Mouse (Mus musculus) hindbrain, embryonic 13.5 days (tissue): Measurements from ENCODE around the gene Man1a. TPM values are rescaled to one million over a fixed set of nuclear protein-coding genes. Genes with fewer than 3 reads are reported as not detected.
A peak's percentile ranks its signal among the peaks of the same experiment; 100 is the strongest.

ENCODE experiments used
- ATAC-seq: fragments of 200-750 bp; cut with Nextera tagmentation; 2 replicates; pipeline ENCODE4 v1.8.0; 2017; ENCODE audit warnings: moderate TSS enrichment; ENCODE audit not compliant: low FRiP score
- H3K27ac ChIP-seq: fragments of 300-500 bp; sonication (generic); 2 replicates; pipeline ENCODE4 v1.5.1; 2015; ENCODE audit warnings: inconsistent platforms, mild to moderate bottlenecking, moderate library complexity
- H3K27me3 ChIP-seq: fragments of 300-500 bp; sonication (generic); 2 replicates; pipeline ENCODE4 v1.6.1; 2015; ENCODE audit warnings: mild to moderate bottlenecking, inconsistent platforms
- H3K36me3 ChIP-seq: fragments of 300-500 bp; sonication (generic); 2 replicates; pipeline ENCODE4 v1.6.1; 2015; ENCODE audit warnings: mild to moderate bottlenecking, inconsistent platforms
- H3K4me1 ChIP-seq: fragments of 300-500 bp; sonication (generic); replicated peaks from 2 replicates; pipeline ENCODE4 v1.6.1; 2015; ENCODE audit warnings: inconsistent platforms
- H3K4me2 ChIP-seq: fragments of 300-500 bp; sonication (generic); 2 replicates; pipeline ENCODE4 v1.6.1; 2015; ENCODE audit warnings: inconsistent platforms, mild to moderate bottlenecking, moderate library complexity
- H3K4me3 ChIP-seq: fragments of 300-500 bp; sonication (generic); 2 replicates; pipeline ENCODE4 v1.5.1; 2015; ENCODE audit warnings: mild to moderate bottlenecking, inconsistent platforms
- H3K9ac ChIP-seq: fragments of 300-500 bp; sonication (generic); 2 replicates; pipeline ENCODE4 v1.6.1; 2015; ENCODE audit warnings: mild to moderate bottlenecking, inconsistent platforms
- H3K9me3 ChIP-seq: fragments of 300-500 bp; sonication (generic); 2 replicates; pipeline ENCODE4 v1.6.1; 2016; ENCODE audit warnings: inconsistent platforms
- WGBS: fragments of 180-500 bp; shearing (Covaris S2); methylation state at CpG from one replicate; pipeline ENCODE4 v1.1.7; 2015; 5-methylcytosine and 5-hydroxymethylcytosine counted together
- polyA plus RNA-seq: library from polyadenylated mRNA; unstranded; fragments of >200 nt; fragmentation: Nextera tagmentation; extraction: Ambion mirVana; gene quantifications from 2 replicates; pipeline ENCODE4 v1.2.1, GENCODE M21; 2015

The Man1a gene
- polyA plus RNA-seq, 1 experiment from 2014 or later: 3.4 TPM

GRCm38 (mm10) chr10:54059092-54059496 lies 17.3 kb downstream of the Man1a start:
- Histone ChIP-seq H3K27me3 (no peaks in the 10 kb centered on the region), H3K9me3 (no peaks in the 10 kb centered on the region), H3K27ac (no peak overlapping the region), H3K9ac (no peak overlapping the region), H3K4me2 (no peak overlapping the region), H3K4me3 (no peak overlapping the region), H3K36me3 (no peaks in the 10 kb centered on the region), H3K4me1 (no peaks in the 10 kb centered on the region; the same call in 1 of the 2 replicates)
- WGBS: 3% methylated on average over 3 of the region's 3 CpGs
- peak; percentile 30; the same call in 1 of the 2 replicates for ATAC-seq

GRCm38 (mm10) chr10:54058657-54059056 lies 17.8 kb downstream of the Man1a start:
- ATAC-seq: no peak
- H3K9ac ChIP-seq: no peak overlapping the region
- WGBS: 72% methylated on average over 3 of the region's 3 CpGs
- no peaks in the 10 kb centered on the region; the same call in 1 of the 2 replicates for H3K4me1 ChIP-seq
- H3K4me2 ChIP-seq: no peak overlapping the region
- no peak overlapping the region for H3K27ac ChIP-seq
- H3K36me3 ChIP-seq: no peaks in the 10 kb centered on the region
- H3K9me3 ChIP-seq: no peaks in the 10 kb centered on the region
- H3K4me3 ChIP-seq: no peak overlapping the region
- no peaks in the 10 kb centered on the region for H3K27me3 ChIP-seq

GRCm38 (mm10) chr10:54054188-54054587 lies 22.2 kb downstream of the Man1a start:
- ATAC-seq: no peak
- H3K27ac ChIP-seq: no peak overlapping the region
- WGBS: 87% methylated on average over 4 of the region's 4 CpGs
- no peak overlapping the region for H3K4me3 ChIP-seq
- H3K9me3 ChIP-seq: no peaks in the 10 kb centered on the region
- H3K27me3 ChIP-seq: no peaks in the 10 kb centered on the region
- H3K4me1 ChIP-seq: no peaks in the 10 kb centered on the region; the same call in 1 of the 2 replicates
- no peaks in the 10 kb centered on the region for H3K36me3 ChIP-seq
- H3K9ac ChIP-seq: no peak overlapping the region
- H3K4me2 ChIP-seq: no peak overlapping the region

GRCm38 (mm10) chr10:54047885-54048284 lies 28.5 kb downstream of the Man1a start:
- Histone ChIP-seq H3K27me3 (no peaks in the 10 kb centered on the region), H3K9ac (no peak overlapping the region), H3K4me3 (no peak overlapping the region), H3K4me2 (no peak overlapping the region), H3K27ac (no peak overlapping the region), H3K4me1 (no peaks in the 10 kb centered on the region), H3K36me3 (no peaks in the 10 kb centered on the region), H3K9me3 (no peaks in the 10 kb centered on the region)
- WGBS: 87% methylated on average over 4 of the region's 4 CpGs
- no peak for ATAC-seq

GRCm38 (mm10) chr10:54043358-54043757 lies 33.1 kb downstream of the Man1a start:
- H3K27me3 ChIP-seq: no peaks in the 10 kb centered on the region
- ATAC-seq: no peak
- H3K9me3 ChIP-seq: no peaks in the 10 kb centered on the region
- no peaks in the 10 kb centered on the region for H3K36me3 ChIP-seq
- no peak overlapping the region for H3K4me2 ChIP-seq
- WGBS: 89% methylated on average over 3 of the region's 3 CpGs
- no peaks in the 10 kb centered on the region for H3K4me1 ChIP-seq
- no peak overlapping the region for H3K27ac ChIP-seq
- H3K4me3 ChIP-seq: no peak overlapping the region
- no peak overlapping the region for H3K9ac ChIP-seq

GRCm38 (mm10) chr10:54042212-54042840 lies 34.1 kb downstream of the Man1a start:
- ATAC-seq: no peak
- H3K4me1 ChIP-seq: no peaks in the 10 kb centered on the region
- no peaks in the 10 kb centered on the region for H3K36me3 ChIP-seq
- H3K27me3 ChIP-seq: no peaks in the 10 kb centered on the region
- no peak overlapping the region for H3K9ac ChIP-seq
- no peaks in the 10 kb centered on the region for H3K9me3 ChIP-seq
- WGBS: 87% methylated on average over 7 of the region's 7 CpGs
- no peak overlapping the region for H3K4me3 ChIP-seq
- no peak overlapping the region for H3K4me2 ChIP-seq
- no peak overlapping the region for H3K27ac ChIP-seq

GRCm38 (mm10) chr10:54040261-54041165 lies 35.9 kb downstream of the Man1a start:
- 90% methylated on average over 11 of the region's 11 CpGs for WGBS
- Histone ChIP-seq H3K4me2 (no peak overlapping the region), H3K9ac (no peak overlapping the region), H3K4me3 (no peak overlapping the region), H3K4me1 (no peaks in the 10 kb centered on the region), H3K36me3 (no peaks in the 10 kb centered on the region), H3K27me3 (no peaks in the 10 kb centered on the region), H3K27ac (no peak overlapping the region), H3K9me3 (no peaks in the 10 kb centered on the region)
- no peak for ATAC-seq

- no peak for ATAC-seq
- H3K36me3 ChIP-seq: no peaks in the 10 kb centered on the region
- no peaks in the 10 kb centered on the region for H3K9me3 ChIP-seq
- no peaks in the 10 kb centered on the region for H3K27me3 ChIP-seq
- H3K27ac ChIP-seq: no peak overlapping the region
- no peak overlapping the region for H3K4me2 ChIP-seq
- 91% methylated on average over 4 of the region's 4 CpGs for WGBS
- H3K4me3 ChIP-seq: no peak overlapping the region
- no peak overlapping the region for H3K9ac ChIP-seq
- H3K4me1 ChIP-seq: no peaks in the 10 kb centered on the region
These were observed 36.7 kb downstream of the Man1a start for GRCm38 (mm10) chr10:54039754-54040153.

- no peaks in the 10 kb centered on the region for H3K36me3 ChIP-seq
- 88% methylated on average over 10 of the region's 10 CpGs for WGBS
These were observed 37.7 kb downstream of the Man1a start for GRCm38 (mm10) chr10:54038734-54039133.

GRCm38 (mm10) chr10:54038180-54038579 lies 38.2 kb downstream of the Man1a start:
- Histone ChIP-seq H3K9ac (no peak overlapping the region), H3K4me2 (no peak overlapping the region), H3K27ac (no peak overlapping the region), H3K36me3 (no peaks in the 10 kb centered on the region), H3K27me3 (no peaks in the 10 kb centered on the region), H3K9me3 (no peaks in the 10 kb centered on the region), H3K4me1 (no peaks in the 10 kb centered on the region), H3K4me3 (no peak overlapping the region)
- ATAC-seq: no peak
- WGBS: 88% methylated on average over 5 of the region's 5 CpGs

More at GRCm38 (mm10) chr10:54038734-54039133, 37.7 kb downstream of the Man1a start:
- H3K4me1 ChIP-seq: no peaks in the 10 kb centered on the region
- H3K9ac ChIP-seq: no peak overlapping the region
- no peak overlapping the region for H3K4me3 ChIP-seq
- H3K9me3 ChIP-seq: no peaks in the 10 kb centered on the region
- H3K4me2 ChIP-seq: no peak overlapping the region
- no peaks in the 10 kb centered on the region for H3K27me3 ChIP-seq
- H3K27ac ChIP-seq: no peak overlapping the region
- no peak for ATAC-seq

- Histone ChIP-seq H3K4me2 (no peak overlapping the region), H3K4me3 (no peak overlapping the region), H3K9me3 (no peaks in the 10 kb centered on the region), H3K27ac (no peak overlapping the region), H3K4me1 (no peaks in the 10 kb centered on the region), H3K27me3 (no peaks in the 10 kb centered on the region), H3K9ac (no peak overlapping the region), H3K36me3 (no peaks in the 10 kb centered on the region)
- 90% methylated on average over 10 of the region's 10 CpGs for WGBS
- no peak for ATAC-seq
These were observed 38.9 kb downstream of the Man1a start for GRCm38 (mm10) chr10:54037348-54038010.

GRCm38 (mm10) chr10:54035586-54035985 lies 40.8 kb downstream of the Man1a start:
- H3K27me3 ChIP-seq: no peaks in the 10 kb centered on the region
- WGBS: 100% methylated on average over 1 of the region's 1 CpGs
- H3K27ac ChIP-seq: no peak overlapping the region
- H3K4me3 ChIP-seq: no peak overlapping the region
- H3K4me1 ChIP-seq: no peaks in the 10 kb centered on the region
- no peak overlapping the region for H3K4me2 ChIP-seq
- H3K9ac ChIP-seq: no peak overlapping the region
- H3K36me3 ChIP-seq: no peaks in the 10 kb centered on the region
- no peaks in the 10 kb centered on the region for H3K9me3 ChIP-seq
- ATAC-seq: no peak
